Mouse (Mus musculus): ENCODE measurements around the gene Eng.

DNA sequence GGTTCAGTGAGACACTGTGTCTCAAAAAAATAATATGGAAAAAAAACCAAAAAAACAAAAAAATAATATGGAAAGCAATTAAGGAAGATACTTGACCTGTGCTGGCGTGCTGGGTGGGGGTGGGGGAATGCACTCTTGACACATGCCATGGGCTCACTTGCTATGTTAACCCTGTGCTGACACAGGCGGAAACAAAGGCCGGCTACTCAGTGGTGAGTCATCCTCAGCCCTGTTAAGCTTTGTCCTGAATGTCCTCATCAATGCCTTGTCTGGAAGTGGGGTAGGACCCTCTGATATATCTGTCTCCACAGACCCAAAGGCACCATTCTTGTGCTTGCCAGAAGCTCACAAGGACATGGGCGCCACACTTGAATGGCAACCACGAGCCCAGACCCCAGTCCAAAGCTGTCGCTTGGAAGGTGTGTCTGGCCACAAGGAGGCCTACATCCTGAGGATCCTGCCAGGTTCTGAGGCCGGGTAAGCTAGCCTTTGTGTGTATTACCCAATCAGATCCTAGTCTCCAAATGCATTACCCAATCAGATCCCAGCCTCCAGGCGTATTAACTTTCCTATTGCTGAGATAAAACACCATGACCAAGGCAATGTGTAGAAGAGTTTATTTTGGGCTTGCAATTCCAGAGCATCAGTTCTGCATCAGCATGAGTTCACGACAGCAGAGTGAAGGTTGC lies 25.7 kb downstream of the Eng start:
- TF ChIP-seq CTCF (IDR thresholded peaks at IDR 0.05; ENCODE audit: control insufficient read depth, insufficient read depth, low read length) (no peak), POLR2A (IDR thresholded peaks at IDR 0.05; ENCODE audit: borderline replicate concordance, control insufficient read depth, low read depth, low read length) (no peak)
